Mouse (Mus musculus) right cerebral cortex, postnatal 36 days (tissue): ENCODE measurements at regions not wholly inside any gene's neighbourhood (a gene's known extent, or its start where the extent isn't known, plus 50 kb on each side); places are given as distances from the start of the nearest gene placed in this dataset.

Experiments used
- DNase-seq, 2 experiments: peaks; one replicate each; pipeline ENCODE4 v3.0.0; 2022; ENCODE audit warnings: low spot score in 2 of 2, mixed read lengths in 1 of 2

- no peak for DNase-seq
These were observed 106.1 kb upstream of the Ahr start for GRCm38 (mm10) chr12:35640911-35641345.

GRCm38 (mm10) chr12:35623484-35623883 lies 88.6 kb upstream of the Ahr start:
- no peak for DNase-seq

- no peak for DNase-seq
These were observed 80.0 kb upstream of the Ahr start for GRCm38 (mm10) chr12:35614885-35615284.

- no peak for DNase-seq
These were observed 72.8 kb upstream of the Ahr start for GRCm38 (mm10) chr12:35607652-35608051.

- DNase-seq, result no peak
These were observed 68.9 kb upstream of the Ahr start for GRCm38 (mm10) chr12:35603742-35604141.

- DNase-seq, result no peak
These were observed 67.8 kb upstream of the Ahr start for GRCm38 (mm10) chr12:35602589-35602988.

- no peak for DNase-seq
These were observed 63.5 kb upstream of the Ahr start for GRCm38 (mm10) chr12:35598298-35598697.

- no peak for DNase-seq
These were observed 58.0 kb upstream of the Ahr start for GRCm38 (mm10) chr12:35592866-35593265.
